Mouse (Mus musculus) spleen, adult 2 months (tissue): ENCODE data around the gene 4930426L09Rik. TPM values are rescaled to one million over a fixed set of nuclear protein-coding genes. Genes with fewer than 3 reads are reported as not detected.
A peak's percentile ranks its signal among the peaks of the same experiment; 100 is the strongest.

ENCODE experiments used
- DNase-seq, 2 experiments: peaks; one replicate each; pipeline versions ENCODE4 v3.0.0 to v3.0.0-alpha.2; 2012 to 2021; ENCODE audit warnings: low spot score in 2 of 2, low read depth in 1 of 2
- H3K27ac ChIP-seq: fragments of 200-500 bp; 2 replicates; pipeline ENCODE4 v1.5.1; 2012; ENCODE audit warnings: low read length, inconsistent platforms; ENCODE audit not compliant: insufficient read depth
- H3K27me3 ChIP-seq: fragments of 200-500 bp; 2 replicates; pipeline ENCODE4 v1.6.1; 2012; ENCODE audit warnings: mild to moderate bottlenecking, moderate library complexity, low read length, inconsistent platforms; ENCODE audit not compliant: control insufficient read depth, insufficient read depth
- H3K36me3 ChIP-seq: fragments of 200-500 bp; 2 replicates; pipeline ENCODE4 v1.6.1; 2012; ENCODE audit warnings: mild to moderate bottlenecking, low read length, inconsistent platforms; ENCODE audit not compliant: control insufficient read depth, insufficient read depth
- H3K4me1 ChIP-seq: fragments of 200-500 bp; 2 replicates; pipeline ENCODE4 v1.6.1; 2011; ENCODE audit warnings: inconsistent platforms; ENCODE audit not compliant: control insufficient read depth, insufficient read depth, insufficient read length
- H3K4me3 ChIP-seq: fragments of 200-500 bp; 2 replicates; pipeline ENCODE4 v1.5.1; 2011; ENCODE audit warnings: mild to moderate bottlenecking, inconsistent platforms; ENCODE audit not compliant: insufficient read depth, insufficient read length; ENCODE audit errors: extremely low read depth
- CTCF ChIP-seq: fragments of 200-500 bp; IDR thresholded peaks from 2 replicates; pipeline ENCODE4 v1.5.1; 2011; ENCODE audit warnings: mild to moderate bottlenecking, inconsistent platforms; ENCODE audit not compliant: insufficient read depth, insufficient read length, insufficient replicate concordance; ENCODE audit errors: extremely low read depth
- POLR2A ChIP-seq: fragments of 200-500 bp; IDR thresholded peaks from 2 replicates; pipeline ENCODE4 v1.6.1; 2011; ENCODE audit warnings: low read depth, low read length, inconsistent platforms
- WGBS: fragments of 180-500 bp; shearing (Covaris S2); methylation state at CpG from one replicate; pipeline ENCODE4 v1.1.7; 2018; 5-methylcytosine and 5-hydroxymethylcytosine counted together
- polyA plus RNA-seq: library from polyadenylated mRNA; depleted of rRNA; stranded (reverse); fragments of >200 nt; gene quantifications from 2 replicates; pipeline ENCODE4 v1.2.3, GENCODE M21; 2012

The 4930426L09Rik gene
- polyA plus RNA-seq, 1 experiment: 0.69 TPM

DNA sequence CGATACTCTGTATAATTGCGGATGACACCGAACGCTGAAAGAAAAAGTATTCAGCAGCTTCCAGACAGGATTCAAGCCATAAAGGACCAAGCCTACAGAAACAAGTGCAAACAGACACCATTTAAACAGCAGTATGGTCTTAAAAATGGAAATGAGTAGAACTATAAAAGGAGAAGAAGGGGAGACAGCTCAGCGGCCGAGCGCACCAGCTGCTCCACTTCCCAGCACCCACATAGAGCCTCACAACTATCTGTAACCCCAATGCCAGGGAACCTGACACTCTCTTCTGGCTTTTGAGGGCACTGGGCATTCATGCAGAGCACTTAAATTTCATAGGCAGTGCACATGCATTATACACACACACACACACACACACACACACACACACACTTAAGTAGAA lies 18.5 kb upstream of the 4930426L09Rik start:
- no peak for TF ChIP-seq CTCF
- WGBS: 65% methylated on average over 7 of the region's 7 CpGs
- H3K4me1 ChIP-seq: peaks cover 51% of the 10 kb centered on the region

DNA sequence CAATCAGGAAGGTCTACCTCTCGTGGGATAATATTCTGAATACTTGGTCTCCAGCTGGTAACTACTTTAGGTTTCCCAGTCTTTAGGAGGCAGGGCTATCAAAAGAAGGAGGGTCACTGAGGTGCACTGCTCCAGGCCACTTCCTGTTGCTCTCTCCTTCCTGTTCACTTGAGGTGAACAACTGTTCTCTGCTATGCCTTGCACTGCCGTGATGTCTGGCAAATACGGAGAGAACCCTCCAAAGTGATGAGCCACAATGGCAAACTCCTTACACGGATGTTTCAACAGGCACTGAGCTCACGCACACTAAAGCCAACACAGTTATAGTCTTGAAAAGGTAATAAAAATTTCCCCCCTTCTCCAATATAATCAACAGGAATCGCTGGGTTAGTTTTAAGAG lies 15.6 kb upstream of the 4930426L09Rik start:
- Histone ChIP-seq H3K36me3 (no peaks in the 10 kb centered on the region), H3K27me3 (no peaks in the 10 kb centered on the region), H3K4me1 (peaks cover 42% of the 10 kb centered on the region), H3K27ac (peak overlapping the region; percentile 75), H3K4me3 (no peak overlapping the region)
- no peak for DNase-seq
- no peak for TF ChIP-seq CTCF
- no peak for TF ChIP-seq POLR2A
- WGBS: 56% methylated on average over 6 of the region's 6 CpGs

More for the DNA sequence above, 18.5 kb upstream of the 4930426L09Rik start:
- Histone ChIP-seq H3K36me3 (no peaks in the 10 kb centered on the region), H3K27ac (peak overlapping the region; percentile 30; the same call in 1 of the 2 replicates), H3K27me3 (no peaks in the 10 kb centered on the region), H3K4me3 (no peak overlapping the region)
- DNase-seq: no peak

DNA sequence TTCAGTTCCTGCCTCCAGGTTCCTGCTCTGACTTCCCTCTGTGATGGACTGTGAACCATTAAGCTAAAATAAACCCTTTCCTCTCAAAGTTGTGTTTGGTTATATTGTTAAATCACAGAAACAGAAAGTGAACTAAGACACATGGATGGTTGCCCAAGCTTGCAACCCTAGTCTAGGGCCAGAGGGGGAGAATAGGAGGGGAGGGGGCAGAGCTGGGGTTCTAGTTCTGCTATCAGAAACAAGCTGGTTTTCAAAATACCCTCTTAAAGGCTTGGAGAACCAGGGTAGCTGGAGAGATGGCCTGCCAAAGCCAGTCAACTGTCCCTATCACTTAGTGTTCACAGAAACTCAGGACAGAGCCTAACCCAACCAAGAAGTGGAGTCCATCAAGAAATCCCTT lies 14.6 kb upstream of the 4930426L09Rik start:
- H3K4me1 ChIP-seq: peaks cover 47% of the 10 kb centered on the region
- H3K27me3 ChIP-seq: no peaks in the 10 kb centered on the region
- TF ChIP-seq POLR2A (no peak), CTCF (no peak)
- peak overlapping the region; percentile 75 for H3K27ac ChIP-seq
- DNase-seq: peak in 1 of 2 experiments; percentile 37
- no peak overlapping the region for H3K4me3 ChIP-seq
- no peaks in the 10 kb centered on the region for H3K36me3 ChIP-seq

DNA sequence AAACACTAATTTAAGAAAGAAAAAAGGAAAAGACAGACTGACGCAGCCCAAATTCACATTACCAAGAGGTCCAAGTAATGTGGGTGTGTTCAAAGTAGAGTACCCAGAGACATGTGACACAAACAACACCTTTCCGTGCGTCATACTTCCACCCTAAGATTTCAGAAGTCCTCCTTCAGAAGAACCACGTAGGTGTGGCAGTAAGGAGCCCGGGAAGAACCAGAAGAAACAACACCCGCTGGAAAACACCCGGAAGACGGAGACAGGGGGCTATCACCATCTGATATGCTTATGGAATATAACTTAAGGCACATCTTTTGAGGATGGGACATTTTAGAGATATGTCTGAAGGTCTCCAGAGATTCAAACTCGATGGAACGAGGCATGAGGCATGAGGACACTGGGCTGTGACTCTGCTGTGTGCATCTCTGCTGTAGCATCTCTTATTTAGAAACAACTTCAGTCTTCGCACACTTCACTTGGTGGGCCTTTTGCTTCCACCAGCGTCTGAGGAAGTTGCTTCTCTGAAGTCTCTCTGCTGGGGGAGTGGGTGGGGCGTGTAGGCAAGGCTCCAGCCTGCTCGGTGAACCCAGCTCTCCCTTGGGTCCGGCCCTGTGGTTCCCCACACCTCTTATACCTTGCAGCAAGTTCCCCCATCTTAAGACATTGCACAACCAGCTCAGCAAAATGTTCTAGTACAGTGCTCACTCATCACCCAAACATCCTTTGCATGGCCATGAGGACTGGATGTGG lies 13.9 kb upstream of the 4930426L09Rik start:
- 47% methylated on average over 15 of the region's 15 CpGs for WGBS
- TF ChIP-seq POLR2A (no peak), CTCF (no peak)
- Histone ChIP-seq H3K27ac (peak overlapping the region; percentile 75), H3K36me3 (no peaks in the 10 kb centered on the region), H3K4me3 (no peak overlapping the region), H3K27me3 (no peaks in the 10 kb centered on the region), H3K4me1 (peaks cover 48% of the 10 kb centered on the region)
- DNase-seq: peak; percentile 85 to 93

DNA sequence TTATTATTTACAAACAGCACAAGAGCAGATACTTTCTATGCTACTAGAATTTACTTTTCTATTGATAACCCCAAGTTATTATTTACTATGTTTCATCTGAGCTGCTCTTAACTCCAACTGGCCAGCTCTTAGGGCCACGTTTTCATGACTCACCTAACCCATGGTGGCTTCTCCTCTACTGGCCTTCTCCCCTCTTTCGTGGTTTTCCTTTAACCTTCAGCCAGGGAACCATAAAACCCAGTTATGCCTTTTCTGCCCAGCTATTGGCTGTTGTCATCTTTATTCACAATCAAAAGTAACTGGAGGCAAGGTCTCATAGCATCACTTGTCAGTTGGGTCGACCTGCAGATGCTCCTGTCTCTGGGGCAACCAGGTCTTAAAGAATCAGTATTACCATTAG lies 12.6 kb upstream of the 4930426L09Rik start:
- Histone ChIP-seq H3K27me3 (no peaks in the 10 kb centered on the region), H3K36me3 (no peaks in the 10 kb centered on the region), H3K4me1 (peaks cover 41% of the 10 kb centered on the region), H3K27ac (peak overlapping the region; percentile 28; the same call in 1 of the 2 replicates), H3K4me3 (no peak overlapping the region)
- WGBS: 54% methylated on average over 3 of the region's 3 CpGs
- no peak for TF ChIP-seq POLR2A
- TF ChIP-seq CTCF: no peak
- no peak for DNase-seq

DNA sequence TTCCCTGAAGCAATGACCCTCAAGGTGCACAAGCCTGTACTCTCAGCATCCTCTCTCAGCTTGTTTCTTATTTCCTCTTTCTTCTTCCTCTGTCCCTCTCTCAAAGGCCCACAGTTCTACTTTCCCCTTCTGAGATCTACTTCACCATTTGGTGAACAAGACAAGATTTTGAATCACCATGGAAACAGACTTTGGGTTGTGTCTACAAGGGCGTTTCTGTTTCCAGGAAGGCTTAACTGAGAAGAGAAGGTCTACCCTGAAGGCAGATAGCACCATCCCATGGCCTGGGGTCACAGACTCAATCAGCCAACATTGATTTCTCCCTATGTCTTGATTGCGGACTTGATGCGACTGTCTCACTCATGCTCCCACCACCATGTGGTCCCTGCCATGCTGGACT lies 9.3 kb upstream of the 4930426L09Rik start:
- TF ChIP-seq POLR2A (no peak), CTCF (peak; percentile 30; the same call in 1 of the 2 replicates)
- H3K36me3 ChIP-seq: no peaks in the 10 kb centered on the region
- no peak overlapping the region for H3K4me3 ChIP-seq
- peak; percentile 42 to 92 for DNase-seq
- H3K27me3 ChIP-seq: no peaks in the 10 kb centered on the region
- 63% methylated on average over 3 of the region's 3 CpGs for WGBS
- H3K4me1 ChIP-seq: peaks cover 17% of the 10 kb centered on the region
- H3K27ac ChIP-seq: peak overlapping the region; percentile 62
